Mouse (Mus musculus): Measurements from ENCODE around the gene Ttyh1.

Ttyh1 gene

DNA sequence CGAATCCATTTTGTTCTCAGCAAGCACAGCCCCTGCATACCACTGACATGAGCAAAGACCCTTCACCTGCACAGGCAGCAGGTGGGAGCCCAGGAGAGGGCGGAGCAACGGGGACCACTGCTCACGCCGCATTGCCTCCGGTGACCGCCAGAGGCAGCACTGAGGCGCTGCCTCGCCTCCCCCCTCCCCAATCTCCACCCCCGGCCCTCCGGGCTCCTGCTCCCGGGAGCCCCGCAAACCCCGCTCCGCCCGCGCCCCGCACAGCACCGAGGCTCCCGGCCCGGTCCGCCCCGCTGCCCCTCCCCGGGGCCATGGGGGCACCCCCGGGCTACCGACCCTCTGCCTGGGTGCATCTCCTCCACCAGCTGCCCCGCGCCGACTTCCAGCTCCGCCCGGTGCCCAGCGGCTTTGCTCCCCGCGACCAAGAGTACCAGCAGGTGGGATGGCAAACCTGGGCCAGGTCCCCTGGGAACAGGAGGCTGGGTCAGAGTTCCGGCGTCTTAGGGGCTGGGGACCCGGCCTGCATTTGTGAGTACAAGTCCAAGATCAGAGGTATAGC is at the start of gene Ttyh1:
TSS of gene Ttyh1 (plus strand) at position 65 of the 559 bp plus-strand sequence.
- in situ Hi-C loops (cut with MboI, MseI): no loop called here

- in situ Hi-C loops (cut with MboI, MseI): no loop called here
Measured at GRCm38 (mm10) chr7:4071066-4071465, 48.1 kb upstream of the Ttyh1 start.

- in situ Hi-C loops (cut with MboI, MseI): no loop called here
Measured at GRCm38 (mm10) chr7:4073144-4073543, 46.1 kb upstream of the Ttyh1 start.

DNA sequence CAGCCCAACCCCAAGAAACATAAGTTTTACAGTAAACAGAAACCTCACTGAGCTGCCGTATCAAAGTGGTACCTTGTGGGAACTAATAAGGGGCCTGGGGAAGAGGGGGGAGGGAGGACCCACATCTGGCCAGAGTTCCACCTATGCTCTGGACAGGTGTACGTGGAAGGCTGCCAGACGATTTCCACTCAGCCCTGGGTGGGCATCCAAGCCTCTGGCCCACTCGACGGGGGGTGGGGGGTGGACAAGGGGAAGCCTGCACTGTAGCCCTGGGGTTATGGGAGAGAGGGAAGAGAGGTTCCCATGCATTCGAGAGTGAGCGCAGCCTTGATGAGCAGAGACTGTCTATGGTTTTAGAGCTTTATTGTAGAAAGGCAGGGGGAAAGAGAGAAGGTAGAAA is 39.7 kb upstream of the Ttyh1 start:
- in situ Hi-C loops (cut with MboI, MseI): no loop called here

- in situ Hi-C loops (cut with MboI, MseI): no loop called here
Measured at GRCm38 (mm10) chr7:4080552-4080951, 38.7 kb upstream of the Ttyh1 start.

DNA sequence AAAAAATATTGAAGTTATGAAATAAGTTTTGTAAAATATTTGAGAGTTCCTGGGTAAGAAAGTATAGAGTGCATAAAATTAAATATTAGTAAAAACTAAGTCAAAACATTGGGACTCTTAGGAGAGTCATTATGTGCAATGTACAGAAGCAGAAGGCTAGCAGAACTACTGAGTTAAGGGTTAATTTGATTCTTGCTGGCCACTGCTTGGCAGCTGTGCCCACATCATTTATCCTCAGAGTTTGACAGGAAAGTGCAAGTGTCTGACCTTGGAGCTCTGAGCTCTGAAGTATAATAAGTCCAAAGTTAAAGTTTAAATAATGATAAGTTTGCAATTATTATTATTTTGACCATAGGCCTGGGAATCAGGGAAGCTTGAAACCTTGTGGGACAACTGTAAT is 37.5 kb upstream of the Ttyh1 start:
- in situ Hi-C loops (cut with MboI, MseI): no loop called here

DNA sequence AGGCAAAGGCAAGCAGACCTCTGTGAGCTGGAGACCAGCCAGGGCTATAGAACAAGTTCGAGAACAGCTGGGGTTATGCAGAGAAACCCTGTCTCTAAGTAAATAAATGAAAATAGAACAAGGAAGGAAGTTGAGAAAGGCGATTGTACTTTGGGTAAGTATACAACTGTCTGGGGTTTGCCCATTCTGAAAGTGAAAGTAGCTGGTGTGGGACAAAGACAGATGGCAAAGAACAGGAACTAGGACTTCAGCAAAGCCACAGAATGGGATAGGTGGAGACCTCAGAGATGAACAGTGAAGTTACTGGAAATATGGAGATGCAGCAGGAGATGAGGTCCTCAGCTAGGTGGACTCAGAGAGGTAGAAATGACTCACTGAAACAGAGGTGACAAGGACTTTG is 36.4 kb upstream of the Ttyh1 start:
- in situ Hi-C loops (cut with MboI, MseI): no loop called here

DNA sequence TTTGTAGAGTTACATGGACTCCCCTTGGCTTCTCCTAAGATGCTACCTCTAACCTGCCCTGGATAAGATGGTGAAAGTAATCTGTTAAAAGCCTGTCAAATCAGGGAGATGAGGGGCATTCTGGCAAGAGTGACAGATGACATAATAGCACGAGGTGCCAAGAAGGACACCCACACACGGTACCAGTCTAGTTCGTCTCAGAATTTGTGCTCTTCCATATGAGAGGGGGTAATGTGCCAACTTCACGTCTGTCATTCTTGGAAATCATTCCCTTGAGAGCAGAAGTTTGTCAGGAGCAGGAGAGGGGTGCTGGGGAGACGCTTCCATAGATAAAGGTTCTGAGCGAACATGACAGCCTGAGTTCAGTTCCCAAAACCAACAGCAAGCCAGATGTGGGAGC is 35.0 kb upstream of the Ttyh1 start:
- in situ Hi-C loops (cut with MboI, MseI): no loop called here

- in situ Hi-C loops (cut with MboI, MseI): no loop called here
Measured at GRCm38 (mm10) chr7:4085562-4085961, 33.6 kb upstream of the Ttyh1 start.

- in situ Hi-C loops (cut with MboI, MseI): no loop called here
Measured at GRCm38 (mm10) chr7:4087238-4087895, 31.8 kb upstream of the Ttyh1 start.

- in situ Hi-C loops (cut with MboI, MseI): no loop called here
Measured at GRCm38 (mm10) chr7:4087896-4088480, 31.2 kb upstream of the Ttyh1 start.

DNA sequence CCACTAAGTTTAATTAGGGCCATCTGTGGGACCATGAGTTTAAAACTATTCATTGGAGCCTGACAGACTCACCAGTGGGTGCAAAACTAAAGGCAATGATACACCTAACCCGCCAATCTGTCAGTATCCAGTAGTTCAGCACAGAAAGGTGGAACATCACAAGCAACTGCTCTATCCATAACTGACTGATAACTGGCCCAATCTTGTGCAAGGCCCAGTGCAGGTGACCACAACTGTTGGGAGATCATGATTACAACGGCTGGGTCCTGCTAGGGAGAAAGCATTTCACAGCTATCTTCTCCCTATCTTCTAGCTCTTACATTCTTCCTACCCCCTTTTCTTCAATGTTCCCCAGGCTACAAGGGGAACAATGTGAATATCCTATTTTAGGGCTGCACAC is 30.5 kb upstream of the Ttyh1 start:
- in situ Hi-C loops (cut with MboI, MseI): no loop called here

DNA sequence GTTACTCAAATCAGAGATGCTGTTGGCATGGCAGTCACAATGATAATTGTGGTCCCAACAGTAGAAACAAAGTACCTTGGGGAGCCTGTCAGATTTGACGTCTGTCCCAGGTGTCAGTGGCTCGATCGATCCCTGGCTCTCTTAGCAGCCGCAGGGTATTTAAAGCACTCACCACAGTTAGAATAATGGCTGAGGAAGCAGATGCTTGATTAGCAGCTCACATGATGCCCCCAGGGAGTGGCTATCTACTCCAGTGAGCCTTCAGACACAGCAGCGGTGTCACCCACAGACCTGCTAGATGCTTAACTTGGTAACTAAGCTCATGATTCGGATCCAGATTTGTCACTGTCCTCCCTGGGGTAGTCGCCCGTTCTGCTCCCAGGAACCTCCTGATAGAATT is 28.0 kb upstream of the Ttyh1 start:
- in situ Hi-C loops (cut with MboI, MseI): no loop called here

DNA sequence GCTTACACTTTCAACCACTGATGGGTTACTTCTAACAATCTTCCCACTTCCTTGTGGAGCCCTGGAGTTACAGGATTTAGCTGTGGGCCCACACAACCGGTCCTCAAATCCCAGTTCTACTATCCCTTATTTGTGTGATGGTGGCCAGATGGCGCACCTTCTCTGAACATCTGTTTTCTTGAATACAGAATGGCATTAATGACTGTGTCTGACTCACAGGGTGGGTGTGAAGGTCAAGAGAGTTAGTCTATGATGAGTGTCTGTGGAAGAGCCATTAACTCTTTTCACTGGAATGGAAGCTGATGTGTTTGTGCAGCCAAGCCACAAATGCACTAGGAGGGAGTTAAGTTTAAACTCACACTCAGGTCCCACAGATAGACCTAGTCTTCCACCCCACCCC is 20.9 kb upstream of the Ttyh1 start:
- in situ Hi-C loops (cut with MboI, MseI): no loop called here

DNA sequence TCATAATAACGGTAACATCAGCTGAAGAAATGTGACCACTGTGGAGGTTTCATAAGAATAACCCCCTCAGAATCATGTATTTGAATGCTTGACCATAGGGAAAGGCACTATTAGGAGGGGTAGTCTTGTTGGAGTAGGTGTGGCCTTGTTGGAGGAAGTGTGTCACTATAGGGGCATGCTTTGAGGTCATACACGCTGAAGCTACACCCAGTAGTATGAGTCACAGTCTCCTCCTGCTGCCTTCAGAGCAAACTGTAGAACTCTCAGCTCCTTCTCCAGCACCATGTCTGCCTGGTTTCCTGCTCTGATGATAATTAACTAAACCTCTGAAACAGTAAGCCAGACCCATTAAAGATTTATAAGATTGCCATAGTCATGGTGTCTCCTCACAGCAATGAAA is 20.4 kb upstream of the Ttyh1 start:
- in situ Hi-C loops (cut with MboI, MseI): no loop called here

GRCm38 (mm10) chr7:4101144-4101543 is 18.1 kb upstream of the Ttyh1 start:
- in situ Hi-C loops (cut with MboI, MseI): no loop called here

- in situ Hi-C loops (cut with MboI, MseI): no loop called here
Measured at GRCm38 (mm10) chr7:4103411-4103810, 15.8 kb upstream of the Ttyh1 start.

- in situ Hi-C loops (cut with MboI, MseI): no loop called here
Measured at GRCm38 (mm10) chr7:4111766-4112165, 7.4 kb upstream of the Ttyh1 start.

GRCm38 (mm10) chr7:4117050-4117814 is 2.0 kb upstream of the Ttyh1 start:
- in situ Hi-C loops (cut with MboI, MseI): no loop called here

GRCm38 (mm10) chr7:4119976-4120921 is 1.0 kb downstream of the Ttyh1 start:
- in situ Hi-C loops (cut with MboI, MseI): no loop called here

DNA sequence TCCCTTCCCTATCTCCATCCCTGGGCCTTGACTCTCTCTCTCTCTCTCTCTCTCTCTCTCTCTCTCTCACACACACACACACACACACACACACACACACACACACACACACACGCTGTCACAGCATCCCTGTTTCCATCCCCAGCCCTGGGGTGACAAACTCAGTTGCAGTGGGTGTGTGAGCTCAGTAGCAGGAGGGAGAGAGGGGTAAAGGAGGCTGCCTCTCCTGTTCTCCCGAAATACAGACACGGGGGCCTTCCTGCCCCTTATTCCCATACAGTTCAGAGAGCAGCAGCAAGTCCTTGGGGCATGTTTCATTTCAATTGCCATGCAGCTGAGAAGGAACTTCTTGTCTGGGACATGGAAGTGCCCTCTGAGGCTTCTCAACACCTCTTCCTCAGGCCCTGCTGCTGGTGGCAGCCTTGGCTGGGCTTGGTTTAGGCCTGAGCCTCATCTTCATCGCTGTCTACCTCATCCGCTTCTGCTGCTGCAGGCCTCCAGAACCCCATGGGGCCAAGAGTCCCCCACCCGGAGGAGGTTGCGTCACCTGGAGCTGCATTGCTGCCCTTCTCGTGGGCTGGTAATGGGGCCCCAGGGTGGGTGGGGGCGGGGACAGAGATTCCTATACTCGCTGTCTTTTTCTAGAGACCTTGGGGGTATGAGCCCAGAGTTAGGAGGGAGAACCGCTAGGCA is 3.0 kb downstream of the Ttyh1 start:
- in situ Hi-C loops (cut with MboI, MseI): no loop called here
